Mouse (Mus musculus) neural tube, embryonic 15.5 days (tissue): ENCODE results near the gene Sec24d. TPM values are rescaled to one million over a fixed set of nuclear protein-coding genes. Genes with fewer than 3 reads are reported as not detected.

Experiments
- polyA plus RNA-seq: library from polyadenylated mRNA; unstranded; fragments of >200 nt; fragmentation: Nextera tagmentation; extraction: Ambion mirVana; gene quantifications from 2 replicates; pipeline ENCODE4 v1.2.1, GENCODE M21; 2015

Sec24d gene
- polyA plus RNA-seq, 1 experiment from 2014 or later, result 18.3 TPM

Other genes starting within 250 kb of the Sec24d start
- gene Myoz2, start 232.4 kb upstream of the Sec24d start, polyA plus RNA-seq, result 1.8 and 3.5 TPM in 2 replicates
- gene Synpo2, start 31.3 kb upstream of the Sec24d start, polyA plus RNA-seq, result 1.8 and 6.8 TPM in 2 replicates
- 19.9 and 23.6 TPM in 2 replicates for gene Mettl14, start 118.7 kb downstream of the Sec24d start, polyA plus RNA-seq
- 30.3 and 31.7 TPM in 2 replicates for gene Prss12, start 179.5 kb downstream of the Sec24d start, polyA plus RNA-seq